Mouse (Mus musculus): Measurements from ENCODE around the gene Htr5a. TPM values are rescaled to one million over a fixed set of nuclear protein-coding genes. Genes with fewer than 3 reads are reported as not detected.

Gene Htr5a
- total RNA-seq (2021): 10 to 100 TPM; 13.8 to 14.3 TPM

DNA sequence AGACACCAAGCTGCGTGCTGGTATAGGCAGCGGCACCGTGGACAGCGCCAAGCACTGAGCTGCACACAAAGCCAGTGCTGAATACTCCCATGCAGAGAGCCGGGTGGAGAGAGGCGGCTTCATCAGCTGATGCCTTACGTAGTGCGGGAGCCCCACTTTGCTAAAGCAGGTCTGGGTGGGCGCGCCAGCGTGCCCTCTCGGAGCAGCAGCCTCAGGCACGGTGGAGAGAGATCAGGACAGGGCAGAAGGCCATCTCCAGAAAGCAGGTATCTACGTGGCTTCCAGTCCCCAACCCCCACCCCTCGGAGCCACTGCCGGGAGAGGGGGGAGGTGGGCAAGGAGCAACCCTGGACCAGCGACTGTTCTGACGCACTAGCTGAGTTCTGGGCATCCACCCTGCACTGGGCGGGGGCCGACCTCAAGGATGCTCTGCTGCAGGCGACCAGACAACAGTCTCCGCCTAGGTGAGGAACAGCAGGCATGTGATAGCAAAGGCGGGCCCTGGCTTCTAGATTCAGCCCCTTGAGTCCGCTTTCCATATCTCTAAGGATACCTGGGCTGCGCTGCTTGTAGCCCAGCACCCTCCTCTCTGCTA, at the start of gene Htr5a:
Gene Htr5a, plus strand, starts transcription at position 449 of the 595 bp plus-strand sequence.
- intact Hi-C loops (cut with DNase I): loop anchor here (1.0 to 2.0 kb wide), 5 partner anchors 32 to 229 kb away; partner anchors contain the start of genes Insig1 and Paxip1
- peak; percentile 67 to 76 for DNase-seq (ENCODE audit: low spot score in 2 of 2)

- no peak for DNase-seq (ENCODE audit: low spot score in 2 of 2)
- intact Hi-C loops (cut with DNase I): loop anchor here (5.0 kb wide), 2 partner anchors 280 to 525 kb away; partner anchors contain the start of genes Insig1 and Rbm33
Measured at GRCm38 (mm10) chr5:27792173-27792470, 49.8 kb upstream of the Htr5a start.

- intact Hi-C loops (cut with DNase I): loop anchor here (5.0 kb wide), 2 partner anchors 280 to 525 kb away; partner anchors contain the start of genes Insig1 and Rbm33
- no peak for DNase-seq (ENCODE audit: low spot score in 2 of 2)
Measured at GRCm38 (mm10) chr5:27792531-27793205, 49.3 kb upstream of the Htr5a start.

DNA sequence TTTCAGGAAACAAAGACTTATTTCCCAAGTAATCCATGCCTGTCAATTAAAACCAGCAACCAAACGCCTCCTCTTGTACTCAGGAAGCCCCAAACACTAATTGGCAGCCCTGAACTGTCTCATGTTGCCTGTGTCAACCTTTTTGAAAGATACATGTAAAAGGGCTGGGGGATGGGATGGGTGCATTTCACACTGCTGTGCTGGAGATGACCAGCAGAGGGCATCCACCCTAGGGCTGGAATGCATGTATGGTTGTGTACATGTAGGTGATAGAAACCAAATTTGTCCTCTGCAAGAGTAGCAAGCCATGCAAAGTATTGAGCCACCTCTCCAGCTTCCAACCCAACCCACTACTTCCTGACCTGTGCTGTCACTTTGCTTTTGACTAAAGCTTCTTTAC, 48.0 kb upstream of the Htr5a start:
- peak; percentile 48 to 83 for DNase-seq (ENCODE audit: low spot score in 2 of 2)
- intact Hi-C loops (cut with DNase I): loop anchor here (2.0 to 5.0 kb wide), 3 partner anchors 278 to 523 kb away; partner anchors contain the start of genes Insig1 and Rbm33

DNA sequence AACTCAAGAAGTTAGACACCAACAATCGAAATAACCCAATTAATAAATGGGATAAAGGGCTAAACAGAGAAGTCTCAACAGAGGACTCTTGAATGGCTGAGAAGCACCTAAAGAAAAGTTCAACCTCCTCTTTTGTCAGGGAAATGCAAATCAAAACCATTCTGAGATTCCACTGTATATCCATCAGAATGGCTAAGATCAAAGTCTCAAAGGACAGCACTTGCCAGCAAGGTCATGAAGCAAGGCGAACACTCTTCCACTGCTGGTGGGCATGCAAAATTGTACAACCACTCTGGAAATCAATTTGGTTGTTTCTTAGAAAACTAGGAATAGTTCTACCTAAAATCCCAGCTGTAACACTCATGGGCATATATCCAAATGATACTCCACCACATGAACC, 27.7 kb upstream of the Htr5a start:
- intact Hi-C loops (cut with DNase I): no loop called here
- no peak for DNase-seq (ENCODE audit: low spot score in 2 of 2)

DNA sequence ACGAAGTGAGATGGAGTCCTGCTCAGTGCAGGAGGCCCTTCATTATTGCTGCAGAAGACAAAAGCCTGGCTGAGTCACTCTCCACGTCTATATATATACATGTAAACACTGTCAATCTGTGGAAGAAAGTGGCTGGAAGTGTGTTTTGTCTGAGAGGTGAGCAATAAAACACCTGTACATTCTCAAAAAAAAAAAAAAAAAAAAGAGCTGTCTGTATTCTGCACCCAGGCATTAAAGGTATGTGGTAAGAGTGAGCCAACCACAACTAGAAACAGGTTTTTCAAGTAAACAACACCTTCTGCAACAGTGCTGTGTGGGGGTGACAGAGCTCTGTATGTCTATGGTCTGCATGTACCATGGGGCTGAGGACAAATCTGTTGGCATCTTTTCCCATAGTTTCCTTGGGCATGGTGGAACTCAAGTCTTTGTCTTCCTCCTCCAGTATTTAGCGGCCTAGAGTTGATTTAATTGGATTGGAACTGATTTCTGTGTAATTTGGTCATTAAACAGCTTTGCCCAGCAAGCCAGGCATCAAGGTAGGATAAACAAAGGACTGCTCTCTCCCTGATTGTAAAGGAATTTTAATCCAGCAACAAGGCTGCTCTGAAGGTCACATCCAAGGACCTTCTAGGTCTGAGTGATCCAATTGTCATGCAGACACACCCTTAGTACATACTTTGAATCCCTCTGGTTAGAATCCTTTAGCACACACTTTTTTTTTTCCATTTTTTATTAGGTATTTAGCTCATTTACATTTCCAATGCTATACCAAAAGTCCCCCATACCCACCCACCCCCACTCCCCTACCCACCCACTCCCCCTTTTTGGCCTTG, 22.9 kb upstream of the Htr5a start:
- intact Hi-C loops (cut with DNase I): no loop called here
- DNase-seq (ENCODE audit: low spot score in 2 of 2): no peak

- intact Hi-C loops (cut with DNase I): no loop called here
- DNase-seq (ENCODE audit: low spot score in 2 of 2): no peak
Measured at GRCm38 (mm10) chr5:27821161-27821560, 20.8 kb upstream of the Htr5a start.

DNA sequence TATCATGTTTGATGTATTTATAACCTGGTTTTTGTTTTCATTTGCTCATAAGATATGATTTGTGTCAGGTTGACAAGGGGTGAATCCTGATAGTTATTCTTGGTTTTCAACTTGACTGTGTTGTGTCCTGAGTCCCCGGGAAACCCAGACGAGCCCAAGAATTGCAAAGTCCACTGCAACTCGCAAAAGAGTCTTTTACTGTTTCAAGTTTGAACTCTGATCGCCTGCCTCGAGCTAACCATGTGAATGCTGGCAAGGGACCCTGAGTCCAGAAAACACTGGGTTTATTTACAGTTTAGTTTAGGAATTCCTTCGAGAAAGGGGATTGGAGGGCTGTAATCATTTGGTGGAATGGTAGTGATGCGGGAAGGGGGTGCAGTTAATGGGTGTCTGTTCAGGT, 14.0 kb upstream of the Htr5a start:
- DNase-seq (ENCODE audit: low spot score in 2 of 2): no peak
- intact Hi-C loops (cut with DNase I): no loop called here

DNA sequence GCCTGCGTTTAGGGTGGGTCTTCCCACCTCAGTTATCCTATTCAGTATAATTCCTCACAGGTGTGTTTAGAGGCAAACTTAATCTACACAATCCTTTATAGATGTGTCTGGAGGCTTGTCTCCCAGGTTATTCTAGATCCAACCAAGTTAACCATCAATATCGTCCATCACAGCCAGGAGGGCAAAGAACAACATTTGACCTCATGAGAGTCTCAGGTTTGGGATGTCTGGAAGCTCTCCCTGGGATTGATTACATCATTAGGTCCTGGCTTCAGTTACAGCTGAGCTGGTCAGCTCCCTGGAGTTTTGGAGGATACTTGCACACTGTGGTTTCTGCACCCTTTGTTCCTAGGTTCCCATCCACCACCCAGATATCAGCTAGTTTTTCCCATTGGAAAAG, 6.9 kb upstream of the Htr5a start:
- no peak for DNase-seq (ENCODE audit: low spot score in 2 of 2)
- intact Hi-C loops (cut with DNase I): no loop called here

DNA sequence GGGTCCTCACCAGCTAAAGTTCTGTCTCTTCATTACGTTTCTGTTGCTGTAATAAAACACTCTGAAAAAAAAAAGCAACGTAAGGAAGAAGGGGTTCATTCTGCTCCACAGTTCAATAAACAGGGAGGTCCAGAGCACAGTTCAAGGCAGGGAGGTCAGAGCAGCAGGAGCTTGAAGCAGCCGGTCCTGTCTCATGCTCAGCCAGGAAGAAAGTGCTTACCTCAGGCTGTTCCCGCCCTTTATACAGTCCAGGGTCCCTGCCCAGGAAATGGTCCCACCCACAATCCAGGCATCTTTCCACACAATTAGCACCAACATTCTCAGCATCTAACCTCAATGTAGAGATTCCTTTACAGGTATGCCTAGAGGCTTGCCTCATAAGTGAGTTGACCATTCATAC, 3.9 kb upstream of the Htr5a start:
- no peak for DNase-seq (ENCODE audit: low spot score in 2 of 2)
- intact Hi-C loops (cut with DNase I): no loop called here

GRCm38 (mm10) chr5:27842671-27843320, 847 bp downstream of the Htr5a start:
- intact Hi-C loops (cut with DNase I): loop anchor here (1.0 to 2.0 kb wide), 5 partner anchors 31 to 228 kb away; partner anchors contain the start of genes Insig1 and Paxip1
- peak; percentile 51 to 64 for DNase-seq (ENCODE audit: low spot score in 2 of 2)

DNA sequence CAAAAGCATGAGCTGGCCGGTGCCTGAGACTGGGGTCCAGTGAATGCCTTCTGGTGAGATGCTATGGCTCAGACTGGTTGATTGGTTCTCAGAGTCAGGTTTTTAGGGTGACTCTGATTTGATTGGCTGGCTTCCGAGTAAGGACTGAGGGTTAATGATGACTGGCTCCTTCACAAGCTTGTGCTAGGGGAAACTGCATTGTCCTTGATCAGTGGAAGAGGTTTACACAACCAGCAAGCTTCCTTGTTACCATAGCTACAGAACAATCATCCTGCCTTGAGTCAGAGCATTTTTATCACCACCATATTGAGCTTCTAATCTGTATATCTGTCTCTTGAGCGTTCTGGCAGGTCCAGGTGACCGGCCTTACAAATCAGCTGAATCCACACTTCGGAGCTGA, 5.0 kb downstream of the Htr5a start:
- DNase-seq (ENCODE audit: low spot score in 2 of 2): no peak
- intact Hi-C loops (cut with DNase I): no loop called here

DNA sequence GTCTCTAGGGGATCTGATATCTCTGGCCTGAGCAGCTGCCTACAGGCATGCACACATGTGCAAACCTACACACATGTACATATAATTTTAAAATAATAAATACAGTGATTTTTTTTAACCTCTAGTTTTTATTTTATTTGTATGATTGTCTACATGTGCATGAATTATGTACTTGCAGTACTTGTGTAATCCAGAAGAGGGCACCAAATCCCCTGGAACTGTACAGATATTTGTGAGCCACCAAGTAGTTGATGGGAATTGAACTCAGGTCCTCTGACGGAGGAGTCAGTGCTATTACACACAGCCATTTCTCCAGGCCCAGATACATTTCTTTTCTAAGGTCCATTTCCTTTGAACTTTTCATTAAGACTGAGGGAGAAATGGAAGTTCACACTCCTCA, 12.3 kb downstream of the Htr5a start:
- intact Hi-C loops (cut with DNase I): loop anchor here (2.0 kb wide), 1 partner anchor 241 kb away; no protein-coding TSS in a partner anchor
- peak in 1 of 2 experiments; percentile 34 for DNase-seq (ENCODE audit: low spot score in 2 of 2)

GRCm38 (mm10) chr5:27855726-27856125, 13.8 kb downstream of the Htr5a start:
- intact Hi-C loops (cut with DNase I): loop anchor here (2.0 kb wide), 1 partner anchor 239 kb away; no protein-coding TSS in a partner anchor
- no peak for DNase-seq (ENCODE audit: low spot score in 2 of 2)

GRCm38 (mm10) chr5:27873240-27874082, 31.5 kb downstream of the Htr5a start:
- DNase-seq (ENCODE audit: low spot score in 2 of 2): peak; percentile 36 to 82
- intact Hi-C loops (cut with DNase I): loop anchor here (1.0 to 5.0 kb wide), 4 partner anchors 8 to 199 kb away; partner anchors contain the start of genes Htr5a and Insig1

DNA sequence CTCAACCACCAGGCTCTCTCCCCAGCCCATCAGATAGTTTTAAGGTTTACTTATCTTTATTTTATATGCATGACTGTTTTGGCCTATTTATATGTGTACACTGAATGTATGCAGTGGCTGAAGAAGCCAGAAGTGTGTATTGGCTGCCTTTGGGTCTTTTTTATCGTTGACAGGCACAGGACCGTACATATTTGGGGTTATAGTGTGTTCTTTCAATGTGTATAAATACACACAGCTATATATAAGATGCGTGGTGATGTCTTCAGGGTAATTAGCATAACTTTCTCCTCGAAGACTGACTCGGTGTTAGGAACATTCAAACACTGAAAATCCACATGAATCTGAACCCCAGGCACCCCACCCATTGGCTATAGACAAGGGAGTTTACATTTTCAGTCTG, 32.3 kb downstream of the Htr5a start:
- intact Hi-C loops (cut with DNase I): loop anchor here (5.0 kb wide), 1 partner anchor 198 kb away; the partner anchor contains the start of gene Insig1
- DNase-seq (ENCODE audit: low spot score in 2 of 2): peak in 1 of 2 experiments; percentile 69

- intact Hi-C loops (cut with DNase I): no loop called here
- no peak for DNase-seq (ENCODE audit: low spot score in 2 of 2)
Measured at GRCm38 (mm10) chr5:27875341-27876105, 33.6 kb downstream of the Htr5a start.

GRCm38 (mm10) chr5:27878356-27878755, 36.4 kb downstream of the Htr5a start:
- intact Hi-C loops (cut with DNase I): no loop called here
- DNase-seq (ENCODE audit: low spot score in 2 of 2): no peak

All from left cerebral cortex, postnatal 25 days (tissue).